Mouse (Mus musculus) erythroblast, embryonic 14.5 days (primary cell): ENCODE measurements around the gene Igsf8.

Experiments used
- GATA1 ChIP-seq: IDR thresholded peaks from 2 replicates; pipeline ENCODE4 v1.6.1; 2012; ENCODE audit warnings: low read length, inconsistent platforms, mixed read lengths
- TAL1 ChIP-seq: IDR thresholded peaks from 3 replicates; pipeline ENCODE4 v1.6.1; 2012; ENCODE audit warnings: low read length, inconsistent platforms, mixed read lengths

DNA sequence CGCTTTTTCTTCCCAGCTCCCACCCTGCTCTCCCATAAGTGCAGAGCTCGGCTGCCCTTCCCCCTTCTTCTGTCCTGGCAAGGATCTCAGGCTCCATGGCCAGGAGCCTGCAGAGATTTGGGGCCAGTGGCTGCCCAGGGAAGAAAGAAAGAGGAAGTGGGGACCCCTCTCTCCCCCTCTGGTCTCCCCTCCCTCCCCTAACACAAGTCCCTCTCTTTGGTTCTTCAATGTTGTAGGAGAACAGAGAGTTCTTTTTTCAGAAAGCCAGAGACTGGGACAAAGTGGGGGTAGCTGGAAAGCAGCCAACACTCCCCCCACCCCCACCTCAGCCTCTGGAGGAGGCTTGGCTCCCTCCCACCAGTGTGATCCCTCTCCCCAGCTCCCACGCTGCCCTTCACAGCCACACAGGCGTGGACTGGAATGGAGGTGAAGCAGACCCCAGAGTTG is 34.3 kb downstream of the Igsf8 start:
- TF ChIP-seq GATA1: no peak
- no peak for TF ChIP-seq TAL1
